In the genomic region with DNA sequence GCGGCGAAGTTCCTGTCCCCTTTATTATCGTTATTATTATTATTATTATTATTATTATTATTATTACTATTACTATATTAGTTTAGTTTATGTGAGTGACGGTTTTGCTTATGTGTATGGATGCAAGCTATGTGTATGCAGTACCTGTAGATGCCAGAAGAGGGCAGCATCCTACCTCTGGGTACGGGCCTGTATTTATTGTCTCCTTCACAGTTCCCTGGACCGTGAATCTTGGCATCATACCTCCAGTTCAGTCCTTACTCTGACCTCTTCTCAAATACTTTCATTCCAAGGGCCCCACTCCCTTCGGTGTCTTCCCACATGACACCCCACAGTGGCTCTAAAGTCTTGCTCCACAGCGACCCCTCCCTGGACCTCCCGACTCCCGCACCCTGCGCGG, we compare ENCODE assay signal across 14 mouse cellular contexts. TPM values are rescaled to one million over a fixed set of nuclear protein-coding genes. Genes with fewer than 3 reads are reported as not detected.
DNase-seq lines count a peak whose midpoint lies in the region; ATAC-seq and TF ChIP-seq lines count a peak whose summit lies in the region.
"Had no signal": no experiment of that assay in that cellular context is flagged by ENCODE, and none has a peak within 500 bp of the region (broad histone marks: within the 10 kb centered on the region; RNA-seq: fewer than 3 reads in every experiment).

No protein-coding gene starts in this region.

- H3K79me2 ChIP-seq in CH12.LX (replicated peaks; ENCODE audit: control insufficient read depth, extremely low read depth, insufficient read depth, poor library complexity, severe bottlenecking), result no peaks in the 10 kb centered on the region

- H3K9ac ChIP-seq in forebrain, postnatal 0 days, result no peak overlapping the region
- H3K9ac ChIP-seq in forebrain, embryonic 13.5 days, result no peak overlapping the region
- H3K9ac ChIP-seq in liver, postnatal 0 days (replicated peaks), result no peak overlapping the region
- H3K9ac ChIP-seq in CH12.LX (ENCODE audit: insufficient read depth, low read depth), result no peak overlapping the region
- H3K9ac ChIP-seq in midbrain, embryonic 11.5 days (ENCODE audit: low read length), result no peak overlapping the region
- H3K9ac ChIP-seq: midbrain, embryonic 12.5 days had no signal

- H3K27ac ChIP-seq in forebrain, postnatal 0 days (ENCODE audit: low read depth, low read length), result no peak overlapping the region
- H3K27ac ChIP-seq in forebrain, embryonic 13.5 days, result no peak overlapping the region
- no peak overlapping the region for H3K27ac ChIP-seq in liver, postnatal 0 days (ENCODE audit: low read depth)
- no peak overlapping the region for H3K27ac ChIP-seq in CH12.LX (ENCODE audit: insufficient read depth, low read depth)
- H3K27ac ChIP-seq in limb, embryonic 10.5 days, result no peak overlapping the region
- no peak overlapping the region for H3K27ac ChIP-seq in midbrain, embryonic 11.5 days (ENCODE audit: low read depth, low read length)
- H3K27ac ChIP-seq: forebrain, embryonic 10.5 days; midbrain, embryonic 12.5 days had no signal

- H3K4me2 ChIP-seq in forebrain, postnatal 0 days (ENCODE audit: low read depth), result no peak overlapping the region
- H3K4me2 ChIP-seq in forebrain, embryonic 13.5 days, result no peak overlapping the region
- no peak overlapping the region for H3K4me2 ChIP-seq in liver, postnatal 0 days (ENCODE audit: low read depth, low read length)
- H3K4me2 ChIP-seq in CH12.LX (ENCODE audit: insufficient read depth, low read depth, poor library complexity, severe bottlenecking), result no peak overlapping the region
- H3K4me2 ChIP-seq in midbrain, embryonic 11.5 days, result no peak overlapping the region
- H3K4me2 ChIP-seq: midbrain, embryonic 12.5 days had no signal

- dilution Hi-C loops in CH12.LX (cut with MboI; ENCODE audit: extremely low pct_ligation_motif_present, extremely low pct_unique_long_range_greater_than_20kb, low sequenced_read_pairs), result no loop called here

- no peaks in the 10 kb centered on the region for H3K36me3 ChIP-seq in forebrain, postnatal 0 days (ENCODE audit: insufficient read depth)
- no peaks in the 10 kb centered on the region for H3K36me3 ChIP-seq in forebrain, embryonic 13.5 days (ENCODE audit: poor library complexity, severe bottlenecking)
- H3K36me3 ChIP-seq in liver, postnatal 0 days (replicated peaks; ENCODE audit: insufficient read depth, low read length), result no peaks in the 10 kb centered on the region
- no peaks in the 10 kb centered on the region for H3K36me3 ChIP-seq in CH12.LX (replicated peaks in 1 of 2; ENCODE audit: control insufficient read depth in 1 of 2, insufficient read depth in 1 of 2, low read length in 1 of 2)
- H3K36me3 ChIP-seq in limb, embryonic 10.5 days, result no peaks in the 10 kb centered on the region
- no peaks in the 10 kb centered on the region for H3K36me3 ChIP-seq in midbrain, embryonic 11.5 days (ENCODE audit: control insufficient read depth, insufficient read depth, low read length)
- H3K36me3 ChIP-seq: forebrain, embryonic 10.5 days; G1E; midbrain, embryonic 12.5 days had no signal

- H3K4me1 ChIP-seq in forebrain, postnatal 0 days (ENCODE audit: insufficient read depth), result 0 out of 2 replicates have a peak, but pooled peaks cover 5% of the 10 kb centered on the region
- H3K4me1 ChIP-seq in forebrain, embryonic 13.5 days, result peaks cover 7% of the 10 kb centered on the region
- H3K4me1 ChIP-seq in liver, postnatal 0 days (ENCODE audit: insufficient read depth), result no peaks in the 10 kb centered on the region
- no peaks in the 10 kb centered on the region for H3K4me1 ChIP-seq in CH12.LX (ENCODE audit: control insufficient read depth in 1 of 2, insufficient read depth in 2 of 2)
- peaks cover 5% of the 10 kb centered on the region; the same call in 1 of the 2 replicates for H3K4me1 ChIP-seq in limb, embryonic 10.5 days
- H3K4me1 ChIP-seq in midbrain, embryonic 11.5 days (ENCODE audit: control insufficient read depth, insufficient read depth, low read length), result no peaks in the 10 kb centered on the region
- H3K4me1 ChIP-seq: forebrain, embryonic 10.5 days; midbrain, embryonic 12.5 days had no signal

- peak; percentile 55 for TF ChIP-seq CTCF in forebrain, postnatal 0 days (IDR thresholded peaks at IDR 0.05; ENCODE audit: low read depth)
- peak; percentile 57 for TF ChIP-seq CTCF in liver, postnatal 0 days (IDR thresholded peaks at IDR 0.05; ENCODE audit: low read depth)
- peak; percentile 48 to 61 for TF ChIP-seq CTCF in CH12.LX (conservative IDR thresholded peaks at IDR 0.05 in 1 of 2, IDR thresholded peaks at IDR 0.05 in 1 of 2; ENCODE audit: low read depth in 2 of 2, low read length in 2 of 2)

- ATAC-seq in forebrain, postnatal 0 days, result no peak
- ATAC-seq in forebrain, embryonic 13.5 days, result no peak
- ATAC-seq in liver, postnatal 0 days, result no peak
- ATAC-seq in midbrain, embryonic 11.5 days (ENCODE audit: low FRiP score), result no peak

- no peak for TF ChIP-seq POLR2A in CH12.LX (IDR thresholded peaks at IDR 0.05; ENCODE audit: low read depth, low read length)

- TF ChIP-seq RAD21 in CH12.LX (IDR thresholded peaks at IDR 0.05; ENCODE audit: low read depth, low read length), result peak; percentile 18

- no peak for TF ChIP-seq EP300 in liver, postnatal 0 days (IDR thresholded peaks at IDR 0.05; ENCODE audit: low read depth)
- no peak for TF ChIP-seq EP300 in CH12.LX (IDR thresholded peaks at IDR 0.05; ENCODE audit: low read length)

- no peak overlapping the region for H3K4me3 ChIP-seq in forebrain, postnatal 0 days (ENCODE audit: low read depth, low read length)
- no peak overlapping the region for H3K4me3 ChIP-seq in forebrain, embryonic 13.5 days
- no peak overlapping the region for H3K4me3 ChIP-seq in liver, postnatal 0 days (ENCODE audit: low read depth, low read length)
- no peak overlapping the region for H3K4me3 ChIP-seq in CH12.LX (replicated peaks in 1 of 3; ENCODE audit: low read depth in 2 of 3, low read length in 2 of 3, poor library complexity in 1 of 3)
- no peak overlapping the region for H3K4me3 ChIP-seq in limb, embryonic 10.5 days
- H3K4me3 ChIP-seq in midbrain, embryonic 11.5 days (ENCODE audit: low read depth, low read length), result no peak overlapping the region
- H3K4me3 ChIP-seq: forebrain, embryonic 10.5 days; midbrain, embryonic 12.5 days had no signal

- DNase-seq in forebrain, postnatal 0 days, result no peak
- no peak for DNase-seq in liver, postnatal 0 days
- DNase-seq in liver, result no peak
- DNase-seq in CH12.LX (ENCODE audit: extremely low read depth), result peak; percentile 21
- peak; percentile 52 for DNase-seq in limb, embryonic 10.5 days (ENCODE audit: low spot score)
- DNase-seq in midbrain, embryonic 11.5 days (ENCODE audit: low spot score, missing footprints), result no peak
- DNase-seq in cerebellum, postnatal 36 days, result no peak
- DNase-seq: adrenal gland, postnatal 10 days; gastrocnemius, postnatal 25 days; heart, postnatal 10 days had no signal

- WGBS in forebrain, postnatal 0 days, result 80% methylated on average over 12 of the region's 12 CpGs
- WGBS in forebrain, embryonic 13.5 days, result 80% methylated on average over 12 of the region's 12 CpGs
- WGBS in liver, postnatal 0 days (ENCODE audit: insufficient replicate concordance), result 78% methylated on average over 12 of the region's 12 CpGs
- WGBS in limb, embryonic 10.5 days, result 75% methylated on average over 12 of the region's 12 CpGs
- WGBS in midbrain, embryonic 11.5 days, result 76% methylated on average over 12 of the region's 12 CpGs

- H3K27me3 ChIP-seq in forebrain, postnatal 0 days (ENCODE audit: insufficient read depth, low read length), result no peaks in the 10 kb centered on the region; the same call in 1 of the 2 replicates
- no peaks in the 10 kb centered on the region for H3K27me3 ChIP-seq in forebrain, embryonic 13.5 days
- H3K27me3 ChIP-seq in liver, postnatal 0 days (ENCODE audit: insufficient read depth, low read length), result no peaks in the 10 kb centered on the region
- peaks cover 55% of the 10 kb centered on the region for H3K27me3 ChIP-seq in CH12.LX (replicated peaks)
- H3K27me3 ChIP-seq in limb, embryonic 10.5 days (ENCODE audit: low read depth, poor library complexity, severe bottlenecking), result no peaks in the 10 kb centered on the region; the same call in 1 of the 2 replicates
- H3K27me3 ChIP-seq in midbrain, embryonic 11.5 days (ENCODE audit: control insufficient read depth, insufficient read depth, low read length), result no peaks in the 10 kb centered on the region
- H3K27me3 ChIP-seq: midbrain, embryonic 12.5 days had no signal

- no peaks in the 10 kb centered on the region for H3K9me3 ChIP-seq in forebrain, postnatal 0 days (ENCODE audit: low read length)
- peaks cover 6% of the 10 kb centered on the region for H3K9me3 ChIP-seq in forebrain, embryonic 13.5 days (replicated peaks)
- peaks cover 3% of the 10 kb centered on the region; the same call in 1 of the 2 replicates for H3K9me3 ChIP-seq in liver, postnatal 0 days (ENCODE audit: low read length)
- peaks cover 17% of the 10 kb centered on the region for H3K9me3 ChIP-seq in CH12.LX (replicated peaks; ENCODE audit: low read length)
- H3K9me3 ChIP-seq in limb, embryonic 10.5 days (replicated peaks), result no peaks in the 10 kb centered on the region; the same call in 1 of the 2 replicates
- H3K9me3 ChIP-seq in midbrain, embryonic 11.5 days (ENCODE audit: control insufficient read depth, low read length), result peaks cover 4% of the 10 kb centered on the region; the same call in 1 of the 2 replicates

- in situ Hi-C loops in CH12.LX (cut with MboI; ENCODE audit: low pct_ligation_motif_present, low pct_unique_long_range_greater_than_20kb, low sequenced_read_pairs), result loop anchor here (25.0 kb wide), 2 partner anchors 116 to 766 kb away; no protein-coding TSS in a partner anchor

RNA-seq across cellular contexts. Expression of a gene that starts 40.3 kb away (rescaled TPM):
- total RNA-seq in forebrain, postnatal 0 days (2014; rRNA removed), result 1,173 and 2,728 TPM in 2 replicates
- 1,003 and 1,434 TPM in 2 replicates for polyA plus RNA-seq in forebrain, postnatal 0 days (2015; fragmentation: Nextera tagmentation; extraction: Ambion mirVana)
- polyA plus RNA-seq in forebrain, embryonic 13.5 days (2015; fragmentation: Nextera tagmentation; extraction: Ambion mirVana), result 911 and 1,077 TPM in 2 replicates
- polyA plus RNA-seq in liver, postnatal 0 days (2015; fragmentation: Nextera tagmentation; extraction: Ambion mirVana), result 793 and 837 TPM in 2 replicates
- total RNA-seq in CH12.LX (2012; rRNA removed) (5,484 and 5,556 TPM in 2 replicates), CH12.LX (2014; rRNA removed) (3,381 and 4,204 TPM in 2 replicates)
- 1,021 and 1,435 TPM in 2 replicates for polyA plus RNA-seq in CH12.LX (2012; ENCODE audit: insufficient read length, low read depth)
- 966 and 1,201 TPM in 2 replicates for polyA plus RNA-seq in limb, embryonic 10.5 days (2016; fragmentation: Nextera tagmentation; extraction: Ambion mirVana)
- polyA plus RNA-seq in midbrain, embryonic 11.5 days (2014; fragmentation: Nextera tagmentation; extraction: Ambion mirVana), result 839 and 977 TPM in 2 replicates

RNA-seq across cellular contexts. Expression of a gene that starts 47.2 kb away (rescaled TPM):
- total RNA-seq in forebrain, postnatal 0 days (2014; rRNA removed), result 26.6 and 29.9 TPM in 2 replicates
- 24.4 and 26.4 TPM in 2 replicates for polyA plus RNA-seq in forebrain, postnatal 0 days (2015; fragmentation: Nextera tagmentation; extraction: Ambion mirVana)
- polyA plus RNA-seq in forebrain, embryonic 13.5 days (2015; fragmentation: Nextera tagmentation; extraction: Ambion mirVana), result 21.6 and 22.3 TPM in 2 replicates
- 22.1 and 23.7 TPM in 2 replicates for polyA plus RNA-seq in liver, postnatal 0 days (2015; fragmentation: Nextera tagmentation; extraction: Ambion mirVana)
- total RNA-seq in CH12.LX (2012; rRNA removed), result 1.4 TPM in 2 replicates
- total RNA-seq in CH12.LX (2014; rRNA removed), result 0.82 and 1.2 TPM in 2 replicates
- 2.4 TPM in 2 replicates for polyA plus RNA-seq in CH12.LX (2012; ENCODE audit: insufficient read length, low read depth)
- 8.6 and 9.2 TPM in 2 replicates for polyA plus RNA-seq in limb, embryonic 10.5 days (2016; fragmentation: Nextera tagmentation; extraction: Ambion mirVana)
- 11.0 and 11.4 TPM in 2 replicates for polyA plus RNA-seq in midbrain, embryonic 11.5 days (2014; fragmentation: Nextera tagmentation; extraction: Ambion mirVana)

Comparison
In these comparisons a context has a peak if more than half of its experiments do, and no peak if none do; other contexts are left out.
1. DNase-seq: peak in CH12.LX (single experiment) and limb, embryonic 10.5 days (single experiment); none in forebrain, postnatal 0 days (single experiment), liver, postnatal 0 days (single experiment), liver (single experiment), midbrain, embryonic 11.5 days (single experiment) and cerebellum, postnatal 36 days (0 of 2).
2. Peak in every context shown above with its lines, with median percentiles within 50 percentile points of each other: CTCF ChIP-seq.